Comparison of ENCODE assay signal across 8 mouse cellular contexts in the genomic region with DNA sequence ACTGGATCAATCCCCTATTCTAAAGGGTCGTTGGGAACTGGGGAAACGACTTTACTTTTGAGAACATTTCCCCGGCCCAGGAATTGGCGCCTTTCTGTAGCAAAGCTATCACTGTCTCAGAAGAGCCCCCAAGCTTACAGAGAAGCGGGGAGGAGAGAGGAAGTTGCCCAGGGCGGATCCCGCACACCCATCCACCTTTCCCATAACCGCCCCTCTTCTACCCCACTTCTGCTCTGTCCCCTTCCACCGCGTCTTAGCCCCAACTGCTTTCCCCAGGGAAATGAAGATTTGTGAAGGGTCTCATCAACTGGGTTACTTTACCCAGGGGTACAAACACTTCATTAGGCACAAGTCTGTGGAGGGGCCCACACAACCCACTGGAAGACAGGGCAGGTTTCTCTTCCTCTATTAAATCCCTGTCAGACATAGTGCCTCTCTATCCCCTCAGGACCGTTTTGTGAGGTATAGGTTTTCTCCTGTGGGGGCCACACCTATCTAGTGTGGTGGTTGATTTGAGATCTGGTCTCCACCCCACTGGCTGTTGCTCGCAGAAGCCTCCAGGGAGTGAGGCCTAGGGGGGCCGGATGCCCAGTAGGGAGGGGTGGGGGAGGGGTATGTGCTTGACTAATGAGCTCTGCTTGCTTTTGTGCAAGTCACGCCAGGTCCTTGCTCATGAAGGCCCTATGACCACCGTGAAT. TPM values are rescaled to one million over a fixed set of nuclear protein-coding genes. Genes with fewer than 3 reads are reported as not detected.
DNase-seq lines count a peak whose midpoint lies in the region; ATAC-seq lines count a peak whose summit lies in the region.

No protein-coding gene starts in this region.

- H3K27ac ChIP-seq in embryonic facial prominence, embryonic 10.5 days (replicated peaks): peak overlapping the region; percentile 83
- H3K27ac ChIP-seq in heart, embryonic 15.5 days: peak overlapping the region; percentile 85

- H3K27me3 ChIP-seq in embryonic facial prominence, embryonic 10.5 days (replicated peaks; ENCODE audit: low read depth, poor library complexity, severe bottlenecking): peaks cover 35% of the 10 kb centered on the region
- H3K27me3 ChIP-seq in heart, embryonic 15.5 days: no peaks in the 10 kb centered on the region

- peak overlapping the region; percentile 67 for H3K9ac ChIP-seq in heart, embryonic 15.5 days

- H3K36me3 ChIP-seq in embryonic facial prominence, embryonic 10.5 days (replicated peaks): no peaks in the 10 kb centered on the region
- H3K36me3 ChIP-seq in heart, embryonic 15.5 days: no peaks in the 10 kb centered on the region

- no peaks in the 10 kb centered on the region for H3K9me3 ChIP-seq in embryonic facial prominence, embryonic 10.5 days
- H3K9me3 ChIP-seq in heart, embryonic 15.5 days (replicated peaks): no peaks in the 10 kb centered on the region

- ATAC-seq in heart, embryonic 15.5 days (replicated peaks; ENCODE audit: insufficient number of reproducible peaks, insufficient read depth, low FRiP score, low read depth): no peak
- peak; percentile 65 for ATAC-seq in megakaryocyte progenitor cell, adult 5-6 weeks (replicated peaks; ENCODE audit: poor library complexity)

- peaks cover 9% of the 10 kb centered on the region; the same call in 1 of the 2 replicates for H3K4me1 ChIP-seq in embryonic facial prominence, embryonic 10.5 days
- H3K4me1 ChIP-seq in heart, embryonic 15.5 days (replicated peaks): peaks cover 2% of the 10 kb centered on the region; the same call in 1 of the 2 replicates

- peak overlapping the region; percentile 65 for H3K4me3 ChIP-seq in embryonic facial prominence, embryonic 10.5 days
- peak overlapping the region; percentile 63 for H3K4me3 ChIP-seq in heart, embryonic 15.5 days

- DNase-seq in right cerebral cortex, postnatal 4 days: peak; percentile 6
- no peak for DNase-seq in right cerebral cortex, adult 18-20 months
- DNase-seq in embryonic facial prominence, embryonic 10.5 days (ENCODE audit: low spot score): peak; percentile 55
- DNase-seq in kidney, postnatal 25 days: peak; percentile 64 to 73
- peak; percentile 11 to 19 for DNase-seq in spleen, postnatal 14 days (ENCODE audit: low spot score in 2 of 2)
- no peak for DNase-seq in layer of hippocampus, adult 11-12 months (ENCODE audit: low spot score)

- H3K4me2 ChIP-seq in heart, embryonic 15.5 days: peak overlapping the region; percentile 64

- WGBS in embryonic facial prominence, embryonic 10.5 days: 15% methylated on average over 15 of the region's 15 CpGs
- 11% methylated on average over 15 of the region's 15 CpGs for WGBS in heart, embryonic 15.5 days

RNA-seq across cellular contexts. Expression of a gene that starts 0.8 kb away (rescaled TPM):
- 91.7 and 109 TPM in 2 replicates for polyA plus RNA-seq in embryonic facial prominence, embryonic 10.5 days (2016; fragmentation: Nextera tagmentation; extraction: Ambion mirVana)
- polyA plus RNA-seq in heart, embryonic 15.5 days (2015; fragmentation: Nextera tagmentation; extraction: Ambion mirVana): 172 and 194 TPM in 2 replicates
- total RNA-seq in megakaryocyte progenitor cell, adult 5-6 weeks (2015): 255 and 258 TPM in 2 replicates
- 86.4 and 103 TPM in 2 replicates for total RNA-seq in megakaryocyte progenitor cell, adult 5-6 weeks (2017)

Comparison
In these comparisons a context has a peak if more than half of its experiments do, and no peak if none do; other contexts are left out.
1. DNase-seq: peak in right cerebral cortex, postnatal 4 days (single experiment), embryonic facial prominence, embryonic 10.5 days (single experiment), kidney, postnatal 25 days (2 of 2) and spleen, postnatal 14 days (2 of 2); none in right cerebral cortex, adult 18-20 months (single experiment) and layer of hippocampus, adult 11-12 months (single experiment).